Mouse (Mus musculus) intestine, embryonic 15.5 days (tissue): Measurements from ENCODE around the gene Arhgef19. TPM values are rescaled to one million over a fixed set of nuclear protein-coding genes. Genes with fewer than 3 reads are reported as not detected.

ENCODE experiments used
- ATAC-seq: fragments of 200-750 bp; cut with Nextera tagmentation; 2 replicates; pipeline ENCODE4 v1.8.0; 2017; ENCODE audit warnings: moderate TSS enrichment, moderate library complexity
- H3K27ac ChIP-seq: fragments of 300-500 bp; sonication (generic); 2 replicates; pipeline ENCODE4 v1.5.1; 2015; ENCODE audit warnings: mild to moderate bottlenecking, inconsistent platforms
- H3K27me3 ChIP-seq: fragments of 300-500 bp; sonication (generic); replicated peaks from 2 replicates; pipeline ENCODE4 v1.6.1; 2015; ENCODE audit warnings: inconsistent platforms
- H3K36me3 ChIP-seq: fragments of 300-500 bp; sonication (generic); 2 replicates; pipeline ENCODE4 v1.6.1; 2015; ENCODE audit warnings: inconsistent platforms
- H3K4me1 ChIP-seq: fragments of 300-500 bp; sonication (generic); replicated peaks from 2 replicates; pipeline ENCODE4 v1.6.1; 2015; ENCODE audit warnings: inconsistent platforms
- H3K4me2 ChIP-seq: fragments of 300-500 bp; sonication (generic); replicated peaks from 2 replicates; pipeline ENCODE4 v1.6.1; 2015; ENCODE audit warnings: mild to moderate bottlenecking, inconsistent platforms
- H3K4me3 ChIP-seq: fragments of 300-500 bp; sonication (generic); replicated peaks from 2 replicates; pipeline ENCODE4 v1.5.1; 2015; ENCODE audit warnings: inconsistent platforms
- H3K9ac ChIP-seq: fragments of 300-500 bp; sonication (generic); 2 replicates; pipeline ENCODE4 v1.6.1; 2015; ENCODE audit warnings: inconsistent platforms
- H3K9me3 ChIP-seq: fragments of 300-500 bp; sonication (generic); 2 replicates; pipeline ENCODE4 v1.6.1; 2016; ENCODE audit warnings: inconsistent platforms
- WGBS: fragments of 180-500 bp; shearing (Covaris S2); methylation state at CpG from one replicate; pipeline ENCODE4 v1.1.7; 2015; 5-methylcytosine and 5-hydroxymethylcytosine counted together
- polyA plus RNA-seq: library from polyadenylated mRNA; unstranded; fragments of >200 nt; fragmentation: Nextera tagmentation; extraction: Ambion mirVana; gene quantifications from 2 replicates; pipeline ENCODE4 v1.2.1, GENCODE M21; 2015

Arhgef19 gene
- polyA plus RNA-seq, 1 experiment from 2014 or later = 16.3 TPM

DNA sequence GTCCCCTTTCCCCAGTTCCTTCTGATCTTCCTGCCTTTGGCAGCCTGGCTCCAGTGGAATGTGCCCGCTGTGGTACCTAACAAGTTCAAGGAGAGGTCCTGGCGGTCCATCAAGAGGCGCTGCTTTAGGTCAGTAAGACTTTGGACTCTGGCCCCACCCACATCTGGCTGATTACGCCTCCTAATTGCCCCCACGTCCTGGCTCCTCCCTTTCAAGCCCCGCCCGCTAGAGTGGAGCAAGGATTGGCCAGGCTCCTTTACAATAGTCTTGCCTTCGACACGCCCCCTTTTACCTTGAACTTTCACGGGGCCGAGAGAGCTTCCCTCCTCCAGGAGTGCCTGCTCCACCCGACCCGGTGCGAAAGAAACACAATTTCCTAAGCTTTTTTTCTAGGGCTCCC is 1.3 kb downstream of the Arhgef19 start:
- H3K27ac ChIP-seq = peak overlapping the region; percentile 82
- H3K4me3 ChIP-seq = peak overlapping the region; percentile 35
- H3K27me3 ChIP-seq = no peaks in the 10 kb centered on the region
- H3K36me3 ChIP-seq = no peaks in the 10 kb centered on the region
- H3K9ac ChIP-seq = no peak overlapping the region
- 5% methylated on average over 14 of the region's 14 CpGs for WGBS
- H3K4me2 ChIP-seq = peak overlapping the region; percentile 86
- peaks cover 56% of the 10 kb centered on the region for H3K4me1 ChIP-seq
- H3K9me3 ChIP-seq = no peaks in the 10 kb centered on the region
- ATAC-seq = peak; percentile 72

DNA sequence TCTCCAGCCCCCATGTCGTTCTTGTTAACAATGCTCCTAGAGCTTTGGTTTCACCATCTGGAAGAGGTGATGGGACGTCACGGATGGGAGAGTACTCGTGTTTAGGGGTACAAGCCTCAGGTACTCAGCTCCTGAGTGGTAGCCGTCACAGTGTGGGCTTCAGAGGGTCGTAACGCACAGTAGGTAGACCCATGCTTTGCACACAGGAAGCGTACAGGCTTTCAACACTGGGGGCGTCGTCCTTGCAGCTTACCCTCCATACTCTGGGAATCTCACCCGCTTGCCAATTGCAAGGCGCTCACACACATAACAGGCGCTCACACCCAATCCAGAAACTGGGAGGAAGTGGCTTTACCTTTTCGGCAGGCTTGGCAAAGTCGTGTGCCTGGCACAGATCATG is 2.6 kb downstream of the Arhgef19 start:
- Histone ChIP-seq H3K4me3 (peak overlapping the region; percentile 22; the same call in 1 of the 2 replicates), H3K4me2 (peak overlapping the region; percentile 46), H3K27me3 (peaks cover 9% of the 10 kb centered on the region), H3K9ac (no peak overlapping the region), H3K4me1 (peaks cover 68% of the 10 kb centered on the region), H3K9me3 (no peaks in the 10 kb centered on the region), H3K36me3 (no peaks in the 10 kb centered on the region), H3K27ac (peak overlapping the region; percentile 70)
- 31% methylated on average over 15 of the region's 15 CpGs for WGBS
- ATAC-seq = no peak

DNA sequence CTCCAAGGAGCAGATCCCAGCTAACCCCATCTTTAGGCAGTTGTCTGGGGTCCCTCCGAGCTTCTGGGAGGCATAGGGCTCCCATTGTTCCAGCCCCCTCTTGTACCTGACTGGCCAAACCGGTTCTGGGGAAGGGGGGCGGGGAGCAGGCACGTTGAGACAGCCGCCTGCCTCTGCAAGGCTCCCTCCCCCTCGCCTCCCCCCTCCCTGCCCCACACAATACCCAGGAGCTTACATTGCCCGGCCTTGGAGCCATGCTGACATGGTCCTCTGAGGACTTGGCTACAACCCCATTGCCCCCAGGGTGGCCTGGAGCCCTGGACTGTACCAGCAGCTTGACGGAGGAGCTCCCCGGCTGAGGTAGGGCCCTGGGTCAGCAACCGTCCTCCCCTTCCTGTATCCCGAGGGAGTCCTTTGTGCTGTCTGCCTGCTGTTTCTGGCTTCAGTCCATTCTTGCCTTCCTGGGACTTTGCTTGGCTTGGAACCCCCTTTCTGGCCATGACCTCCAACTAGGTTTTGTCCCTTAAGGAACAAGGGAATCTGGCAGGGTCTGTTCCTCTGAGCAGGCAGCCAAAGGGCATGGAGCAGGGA is 3.4 kb downstream of the Arhgef19 start:
- no peaks in the 10 kb centered on the region for H3K9me3 ChIP-seq
- H3K4me2 ChIP-seq = peak overlapping the region; percentile 46
- WGBS = 14% methylated on average over 11 of the region's 11 CpGs
- peak overlapping the region; percentile 70 for H3K27ac ChIP-seq
- H3K4me3 ChIP-seq = peak overlapping the region; percentile 22
- H3K9ac ChIP-seq = peak overlapping the region; percentile 5; the same call in 1 of the 2 replicates
- H3K4me1 ChIP-seq = peaks cover 77% of the 10 kb centered on the region
- peak; percentile 32 for ATAC-seq
- no peaks in the 10 kb centered on the region for H3K36me3 ChIP-seq
- H3K27me3 ChIP-seq = peaks cover 16% of the 10 kb centered on the region

- 0 out of 2 replicates have a peak overlapping the region, but pooled peaks have one; percentile 22 for H3K4me3 ChIP-seq
- no peak overlapping the region for H3K9ac ChIP-seq
- 41% methylated on average over 5 of the region's 5 CpGs for WGBS
- no peak for ATAC-seq
- H3K27ac ChIP-seq = no peak overlapping the region
- no peaks in the 10 kb centered on the region for H3K36me3 ChIP-seq
- H3K4me2 ChIP-seq = peak overlapping the region; percentile 46
- H3K9me3 ChIP-seq = no peaks in the 10 kb centered on the region
- H3K27me3 ChIP-seq = peaks cover 20% of the 10 kb centered on the region
- peaks cover 80% of the 10 kb centered on the region for H3K4me1 ChIP-seq
Measured at GRCm38 (mm10) chr4:141243636-141244035, 4.3 kb downstream of the Arhgef19 start.

GRCm38 (mm10) chr4:141244401-141244800 is 5.1 kb downstream of the Arhgef19 start:
- peak overlapping the region; percentile 36 for H3K4me2 ChIP-seq

DNA sequence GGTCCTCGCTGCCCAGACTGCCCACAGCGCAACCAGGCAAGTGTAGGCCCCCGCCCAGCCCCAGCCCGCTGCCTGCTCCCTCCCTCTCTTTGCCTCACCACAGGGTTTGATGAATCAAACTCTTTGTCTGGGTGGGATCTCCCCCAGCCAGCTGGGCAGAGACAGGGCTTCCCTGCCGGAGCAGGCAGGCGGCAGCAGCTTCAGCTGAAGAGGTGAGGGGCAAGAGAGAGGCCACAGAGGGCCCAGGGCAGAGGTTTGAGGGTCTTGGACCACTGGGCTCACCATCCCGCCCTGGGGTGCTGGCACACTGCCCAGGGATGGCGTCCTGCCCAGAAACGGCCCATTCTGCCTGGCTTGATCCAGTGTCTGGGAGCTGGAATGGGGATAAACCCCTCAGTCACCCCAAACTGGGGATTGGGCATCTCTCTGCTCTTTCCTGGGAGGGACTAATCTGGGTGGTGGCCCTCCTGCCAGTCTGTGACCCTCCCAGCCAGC is 5.7 kb downstream of the Arhgef19 start:
- Histone ChIP-seq H3K9me3 (no peaks in the 10 kb centered on the region), H3K4me2 (peak overlapping the region; percentile 36), H3K4me1 (peaks cover 74% of the 10 kb centered on the region), H3K36me3 (no peaks in the 10 kb centered on the region), H3K27me3 (peaks cover 22% of the 10 kb centered on the region), H3K27ac (peak overlapping the region; percentile 42), H3K9ac (0 out of 2 replicates have a peak overlapping the region, but pooled peaks have one; percentile 28), H3K4me3 (no peak overlapping the region)
- 21% methylated on average over 9 of the region's 9 CpGs for WGBS
- no peak for ATAC-seq

More at GRCm38 (mm10) chr4:141244401-141244800, 5.1 kb downstream of the Arhgef19 start:
- Histone ChIP-seq H3K27ac (peak overlapping the region; percentile 42; the same call in 1 of the 2 replicates), H3K36me3 (no peaks in the 10 kb centered on the region), H3K4me3 (no peak overlapping the region), H3K4me1 (peaks cover 74% of the 10 kb centered on the region), H3K9me3 (no peaks in the 10 kb centered on the region), H3K27me3 (peaks cover 22% of the 10 kb centered on the region), H3K9ac (no peak overlapping the region)
- WGBS = 56% methylated on average over 5 of the region's 5 CpGs
- ATAC-seq = no peak

DNA sequence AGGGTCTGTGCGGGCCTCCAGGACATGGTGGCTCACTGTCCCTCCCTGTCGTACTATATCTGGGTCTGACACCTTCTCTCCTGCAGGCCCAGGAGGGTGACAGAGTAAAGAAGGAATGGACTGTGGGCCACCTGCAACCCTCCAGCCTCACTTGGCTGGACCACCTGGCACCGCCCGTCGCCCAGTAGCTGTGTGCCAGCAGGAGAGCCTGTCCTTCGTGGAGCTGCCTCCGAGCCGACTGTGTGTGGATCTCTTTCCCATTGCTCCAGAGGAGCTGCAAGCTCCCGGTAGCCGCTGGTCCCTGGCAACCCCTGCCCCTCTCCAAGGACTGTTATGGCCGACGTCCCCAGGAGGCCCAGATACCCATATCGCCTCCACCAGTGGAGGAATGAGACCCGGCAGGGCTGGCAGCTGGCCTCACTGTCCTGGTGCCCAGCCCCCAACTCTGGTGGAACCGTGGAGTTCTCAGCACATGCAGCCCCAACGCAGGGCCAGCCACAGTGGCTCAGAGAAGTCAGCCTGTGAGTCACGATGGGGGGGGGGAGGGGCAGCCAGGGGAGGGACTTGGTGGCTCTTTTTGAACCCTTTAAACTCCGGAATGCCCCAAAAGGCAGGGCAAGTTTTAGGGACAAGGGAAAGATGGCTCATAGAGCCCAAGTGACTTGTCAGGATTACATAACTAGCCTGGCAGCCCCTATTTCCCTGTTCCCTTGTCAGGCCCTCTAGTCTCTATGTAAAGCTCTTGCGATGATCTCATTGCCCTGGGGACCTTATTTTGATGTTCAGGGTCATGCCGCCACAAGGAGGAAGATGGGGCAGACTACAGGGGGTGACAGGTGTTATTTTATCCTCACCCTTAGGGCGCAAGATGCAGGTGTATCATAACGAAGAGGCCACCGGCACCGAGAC is 7.0 kb downstream of the Arhgef19 start:
- Histone ChIP-seq H3K9ac (0 out of 2 replicates have a peak overlapping the region, but pooled peaks have one; percentile 6), H3K27ac (0 out of 2 replicates have a peak overlapping the region, but pooled peaks have one; percentile 4), H3K36me3 (0 out of 2 replicates have a peak, but pooled peaks cover 4% of the 10 kb centered on the region), H3K9me3 (no peaks in the 10 kb centered on the region), H3K4me2 (peak overlapping the region; percentile 77), H3K4me1 (peaks cover 64% of the 10 kb centered on the region), H3K27me3 (peaks cover 22% of the 10 kb centered on the region), H3K4me3 (no peak overlapping the region)
- ATAC-seq = no peak
- 37% methylated on average over 24 of the region's 24 CpGs for WGBS

DNA sequence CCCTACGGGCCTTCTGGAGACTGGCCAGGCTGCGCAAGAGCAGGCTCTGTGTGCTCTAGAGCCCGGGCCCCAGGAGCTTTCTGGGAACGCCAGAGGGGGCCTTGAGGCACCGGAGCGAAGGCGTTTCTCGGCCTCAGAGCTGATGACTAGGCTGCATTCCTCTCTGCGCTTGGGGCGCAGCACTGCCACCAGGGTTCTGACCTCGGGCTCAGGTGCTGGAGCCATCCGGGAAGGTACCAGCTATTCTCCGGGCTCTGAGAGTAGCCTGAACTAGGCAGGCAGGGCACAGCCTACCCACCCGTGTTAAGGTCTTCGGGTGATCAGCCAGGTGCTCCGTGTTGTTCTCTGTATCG is 7.7 kb downstream of the Arhgef19 start:
- 13% methylated on average over 17 of the region's 17 CpGs for WGBS
- Histone ChIP-seq H3K27ac (no peak overlapping the region), H3K4me1 (peaks cover 61% of the 10 kb centered on the region), H3K27me3 (peaks cover 22% of the 10 kb centered on the region), H3K4me2 (peak overlapping the region; percentile 77), H3K9me3 (no peaks in the 10 kb centered on the region), H3K36me3 (0 out of 2 replicates have a peak, but pooled peaks cover 4% of the 10 kb centered on the region), H3K4me3 (peak overlapping the region; percentile 42; the same call in 1 of the 2 replicates), H3K9ac (no peak overlapping the region)
- ATAC-seq = no peak

DNA sequence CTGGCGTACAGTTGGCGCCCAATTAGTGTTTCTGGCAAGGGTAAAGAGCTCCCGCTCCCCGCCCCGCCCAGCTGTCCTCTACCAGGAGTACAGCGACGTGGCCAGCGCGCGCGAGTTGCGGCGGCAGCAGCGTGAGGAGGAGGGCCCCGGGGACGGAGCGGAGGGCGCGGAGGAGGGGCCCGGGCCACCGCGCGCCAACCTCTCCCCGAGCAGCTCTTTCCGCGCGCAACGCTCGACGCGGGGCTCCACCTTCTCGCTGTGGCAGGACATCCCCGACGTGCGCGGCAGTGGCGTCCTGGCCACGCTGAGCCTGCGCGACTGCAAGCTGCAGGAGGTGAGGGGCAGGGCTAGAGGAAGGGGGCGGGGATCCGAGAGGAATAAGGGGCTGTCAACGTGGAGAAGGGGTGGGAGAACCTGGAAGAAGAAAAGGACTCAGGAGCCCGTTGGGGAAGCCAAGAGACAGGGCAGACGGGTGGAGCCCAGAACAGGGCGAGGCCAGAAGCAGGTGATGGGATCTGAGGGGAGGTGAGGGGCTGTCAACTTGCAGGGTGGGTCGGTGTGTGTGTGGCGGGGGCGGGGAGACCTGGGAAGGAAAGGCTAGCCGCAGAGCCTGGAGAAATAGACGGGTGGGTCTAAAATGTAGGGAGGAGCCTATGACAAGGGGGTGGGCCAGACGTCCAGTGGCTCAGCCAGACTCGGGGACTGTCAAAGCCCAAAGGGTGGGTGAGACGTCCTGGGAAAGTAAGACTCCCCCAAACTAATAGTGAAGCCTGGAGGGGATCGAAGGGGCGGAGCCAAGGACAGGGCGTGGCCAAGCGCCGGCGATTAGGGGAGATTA is 8.7 kb downstream of the Arhgef19 start:
- H3K4me3 ChIP-seq = peak overlapping the region; percentile 42
- H3K9ac ChIP-seq = peak overlapping the region; percentile 38
- peak; percentile 57 for ATAC-seq
- H3K36me3 ChIP-seq = 0 out of 2 replicates have a peak, but pooled peaks cover 4% of the 10 kb centered on the region
- 2% methylated on average over 60 of the region's 60 CpGs for WGBS
- no peak overlapping the region for H3K27ac ChIP-seq
- peaks cover 52% of the 10 kb centered on the region for H3K4me1 ChIP-seq
- H3K9me3 ChIP-seq = no peaks in the 10 kb centered on the region
- H3K27me3 ChIP-seq = peaks cover 22% of the 10 kb centered on the region
- peak overlapping the region; percentile 77 for H3K4me2 ChIP-seq

DNA sequence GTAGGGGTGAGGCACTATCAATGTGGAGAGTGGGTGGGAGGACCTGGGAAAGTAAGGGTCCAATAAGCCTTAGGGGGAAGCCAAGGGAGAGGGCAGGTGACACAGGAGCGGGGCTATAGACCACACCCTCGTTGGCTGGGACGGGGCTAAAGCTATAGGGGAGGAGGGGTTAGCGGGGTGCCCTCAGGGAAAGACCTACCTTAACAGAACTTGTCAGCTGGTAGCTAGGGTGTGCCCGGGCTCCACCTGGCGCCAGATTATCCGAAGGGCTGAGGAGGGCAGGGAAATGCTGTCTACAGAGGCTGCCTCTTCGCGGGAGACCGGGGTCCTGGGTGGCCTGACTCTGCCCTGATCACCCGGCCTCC is 9.3 kb downstream of the Arhgef19 start:
- H3K27ac ChIP-seq = no peak overlapping the region
- H3K9ac ChIP-seq = no peak overlapping the region
- ATAC-seq = peak; percentile 37
- peaks cover 46% of the 10 kb centered on the region for H3K4me1 ChIP-seq
- peak overlapping the region; percentile 42; the same call in 1 of the 2 replicates for H3K4me3 ChIP-seq
- no peaks in the 10 kb centered on the region for H3K9me3 ChIP-seq
- H3K36me3 ChIP-seq = 0 out of 2 replicates have a peak, but pooled peaks cover 4% of the 10 kb centered on the region
- WGBS = 12% methylated on average over 11 of the region's 11 CpGs
- peaks cover 22% of the 10 kb centered on the region for H3K27me3 ChIP-seq
- peak overlapping the region; percentile 77 for H3K4me2 ChIP-seq

- peaks cover 22% of the 10 kb centered on the region for H3K27me3 ChIP-seq
- no peak overlapping the region for H3K27ac ChIP-seq
- H3K4me3 ChIP-seq = no peak overlapping the region
- 0 out of 2 replicates have a peak, but pooled peaks cover 4% of the 10 kb centered on the region for H3K36me3 ChIP-seq
- no peaks in the 10 kb centered on the region for H3K9me3 ChIP-seq
- H3K9ac ChIP-seq = no peak overlapping the region
- WGBS = 80% methylated on average over 11 of the region's 11 CpGs
- H3K4me1 ChIP-seq = peaks cover 44% of the 10 kb centered on the region
- no peak overlapping the region for H3K4me2 ChIP-seq
- no peak for ATAC-seq
Measured at GRCm38 (mm10) chr4:141249383-141249782, 10.1 kb downstream of the Arhgef19 start.
